Mouse (Mus musculus) kidney, postnatal 0 days (tissue): Measurements from ENCODE around the gene Ilkap. TPM values are rescaled to one million over a fixed set of nuclear protein-coding genes. Genes with fewer than 3 reads are reported as not detected.

ENCODE experiments used
- ATAC-seq: fragments of 200-750 bp; cut with Nextera tagmentation; replicated peaks from 2 replicates; pipeline ENCODE4 v1.8.0; 2017; ENCODE audit warnings: low read depth, moderate number of reproducible peaks, moderate TSS enrichment, moderate library complexity; ENCODE audit not compliant: low FRiP score
- DNase-seq: peaks from one replicate; pipeline ENCODE4 v3.0.0-alpha.2; 2016; ENCODE audit warnings: low spot score
- H3K27ac ChIP-seq: fragments of 300-500 bp; sonication (generic); 2 replicates; pipeline ENCODE4 v1.5.1; 2014; ENCODE audit warnings: mild to moderate bottlenecking
- H3K27me3 ChIP-seq: fragments of 300-500 bp; sonication (generic); 2 replicates; pipeline ENCODE4 v1.6.1; 2014; ENCODE audit warnings: low read length, mixed read lengths; ENCODE audit not compliant: insufficient read depth
- H3K36me3 ChIP-seq: fragments of 300-500 bp; sonication (generic); 2 replicates; pipeline ENCODE4 v1.6.1; 2014; ENCODE audit warnings: low read length, mixed read lengths; ENCODE audit not compliant: insufficient read depth
- H3K4me1 ChIP-seq: fragments of 300-500 bp; sonication (generic); replicated peaks from 2 replicates; pipeline ENCODE4 v1.6.1; 2014; ENCODE audit warnings: antibody characterized with exemption, low read length, mixed read lengths; ENCODE audit not compliant: insufficient read depth
- H3K4me2 ChIP-seq: fragments of 300-500 bp; sonication (generic); 2 replicates; pipeline ENCODE4 v1.6.1; 2014; ENCODE audit warnings: mild to moderate bottlenecking, low read length, moderate library complexity, mixed read lengths
- H3K4me3 ChIP-seq: fragments of 300-500 bp; sonication (generic); replicated peaks from 2 replicates; pipeline ENCODE4 v1.5.1; 2014; ENCODE audit warnings: low read depth, low read length
- H3K9ac ChIP-seq: fragments of 300-500 bp; sonication (generic); 2 replicates; pipeline ENCODE4 v1.6.1; 2014; ENCODE audit warnings: low read depth, low read length
- H3K9me3 ChIP-seq: fragments of 300-500 bp; sonication (generic); replicated peaks from 2 replicates; pipeline ENCODE4 v1.6.1; 2016; ENCODE audit warnings: low read length, inconsistent platforms, mixed read lengths
- CTCF ChIP-seq: IDR thresholded peaks from 2 replicates; pipeline ENCODE4 v1.5.1; 2016; ENCODE audit warnings: antibody characterized with exemption, low read depth, mild to moderate bottlenecking, moderate library complexity
- WGBS: fragments of 180-500 bp; shearing (Covaris S2); extraction: QIAGEN DNeasy Blood & Tissue Kit; methylation state at CpG from one replicate; pipeline ENCODE4 v1.1.7; 2014; 5-methylcytosine and 5-hydroxymethylcytosine counted together
- polyA plus RNA-seq: library from polyadenylated mRNA; unstranded; fragments of >200 nt; fragmentation: Nextera tagmentation; extraction: Ambion mirVana; gene quantifications from 2 replicates; pipeline ENCODE4 v1.2.1, GENCODE M21; 2015

The Ilkap gene
- polyA plus RNA-seq, 1 experiment from 2014 or later = 91.0 TPM

GRCm38 (mm10) chr1:91419862-91420600 is 21.4 kb upstream of the Ilkap start:
- H3K4me3 ChIP-seq = no peak overlapping the region
- H3K27me3 ChIP-seq = no peaks in the 10 kb centered on the region

DNA sequence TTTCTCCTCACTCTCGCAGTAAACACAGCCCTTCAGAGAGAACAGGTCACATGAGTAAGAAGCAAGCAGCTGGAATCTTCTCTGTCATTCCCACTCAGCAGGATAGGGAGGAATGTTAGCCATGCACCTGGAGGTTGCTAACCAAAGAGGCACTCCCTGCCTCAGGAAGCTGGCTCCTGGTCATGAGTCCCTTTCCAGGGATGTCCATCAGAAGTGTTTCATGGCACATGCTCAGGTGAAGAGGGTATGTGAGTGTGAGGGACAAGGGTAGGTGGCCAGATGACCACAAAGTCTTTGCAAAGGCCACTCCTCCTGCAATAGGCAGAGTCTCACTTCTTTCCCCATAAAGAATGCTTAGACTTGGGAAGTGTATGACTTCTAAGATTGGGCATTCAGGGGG is 19.4 kb upstream of the Ilkap start:
- no peak for ATAC-seq
- Histone ChIP-seq H3K36me3 (peaks cover 15% of the 10 kb centered on the region; the same call in 1 of the 2 replicates), H3K27me3 (no peaks in the 10 kb centered on the region), H3K4me2 (no peak overlapping the region), H3K27ac (no peak overlapping the region), H3K4me3 (no peak overlapping the region), H3K9me3 (no peaks in the 10 kb centered on the region), H3K9ac (no peak overlapping the region), H3K4me1 (0 out of 2 replicates have a peak, but pooled peaks cover 11% of the 10 kb centered on the region)
- 61% methylated on average over 1 of the region's 1 CpGs for WGBS
- DNase-seq = no peak
- no peak for TF ChIP-seq CTCF

More at GRCm38 (mm10) chr1:91419862-91420600, 21.4 kb upstream of the Ilkap start:
- WGBS = 66% methylated on average over 10 of the region's 10 CpGs
- peaks cover 15% of the 10 kb centered on the region; the same call in 1 of the 2 replicates for H3K36me3 ChIP-seq
- H3K9ac ChIP-seq = no peak overlapping the region
- H3K4me1 ChIP-seq = no peaks in the 10 kb centered on the region
- H3K4me2 ChIP-seq = no peak overlapping the region
- H3K27ac ChIP-seq = no peak overlapping the region
- no peaks in the 10 kb centered on the region for H3K9me3 ChIP-seq
- no peak for TF ChIP-seq CTCF
- ATAC-seq = no peak
- DNase-seq = no peak

DNA sequence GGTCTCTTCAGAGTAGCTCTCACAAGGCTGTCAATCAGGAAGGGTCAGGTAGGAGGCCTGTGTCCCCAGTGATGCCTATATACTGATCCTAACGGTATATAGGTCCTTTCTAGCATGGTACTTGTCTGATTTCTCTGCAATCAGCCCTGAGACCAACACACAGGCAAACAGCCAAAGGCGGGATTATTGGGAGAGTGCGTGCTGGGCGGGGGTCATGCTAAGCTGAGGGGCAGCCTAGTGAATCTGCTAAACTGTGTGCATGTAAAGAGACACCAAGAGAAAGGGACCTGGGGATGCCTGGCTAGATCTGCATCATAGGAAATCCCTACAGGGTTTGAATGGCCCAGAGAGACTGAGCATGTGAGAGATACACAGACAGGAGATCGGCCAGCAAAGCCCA is 16.7 kb upstream of the Ilkap start:
- Histone ChIP-seq H3K9ac (no peak overlapping the region), H3K27me3 (no peaks in the 10 kb centered on the region), H3K9me3 (no peaks in the 10 kb centered on the region), H3K4me1 (peaks cover 23% of the 10 kb centered on the region; the same call in 1 of the 2 replicates), H3K4me3 (no peak overlapping the region), H3K4me2 (no peak overlapping the region), H3K27ac (no peak overlapping the region), H3K36me3 (peaks cover 15% of the 10 kb centered on the region; the same call in 1 of the 2 replicates)
- DNase-seq (no peak), ATAC-seq (no peak)
- WGBS = 73% methylated on average over 5 of the region's 5 CpGs
- no peak for TF ChIP-seq CTCF

GRCm38 (mm10) chr1:91414903-91415302 is 16.3 kb upstream of the Ilkap start:
- Histone ChIP-seq H3K27me3 (no peaks in the 10 kb centered on the region), H3K4me1 (peaks cover 23% of the 10 kb centered on the region; the same call in 1 of the 2 replicates), H3K27ac (peak overlapping the region; percentile 89; the same call in 1 of the 2 replicates), H3K4me3 (no peak overlapping the region), H3K9me3 (no peaks in the 10 kb centered on the region), H3K9ac (no peak overlapping the region), H3K36me3 (peaks cover 12% of the 10 kb centered on the region; the same call in 1 of the 2 replicates), H3K4me2 (no peak overlapping the region)
- no peak for ATAC-seq
- 55% methylated on average over 4 of the region's 4 CpGs for WGBS
- peak; percentile 38 for DNase-seq
- TF ChIP-seq CTCF = no peak

DNA sequence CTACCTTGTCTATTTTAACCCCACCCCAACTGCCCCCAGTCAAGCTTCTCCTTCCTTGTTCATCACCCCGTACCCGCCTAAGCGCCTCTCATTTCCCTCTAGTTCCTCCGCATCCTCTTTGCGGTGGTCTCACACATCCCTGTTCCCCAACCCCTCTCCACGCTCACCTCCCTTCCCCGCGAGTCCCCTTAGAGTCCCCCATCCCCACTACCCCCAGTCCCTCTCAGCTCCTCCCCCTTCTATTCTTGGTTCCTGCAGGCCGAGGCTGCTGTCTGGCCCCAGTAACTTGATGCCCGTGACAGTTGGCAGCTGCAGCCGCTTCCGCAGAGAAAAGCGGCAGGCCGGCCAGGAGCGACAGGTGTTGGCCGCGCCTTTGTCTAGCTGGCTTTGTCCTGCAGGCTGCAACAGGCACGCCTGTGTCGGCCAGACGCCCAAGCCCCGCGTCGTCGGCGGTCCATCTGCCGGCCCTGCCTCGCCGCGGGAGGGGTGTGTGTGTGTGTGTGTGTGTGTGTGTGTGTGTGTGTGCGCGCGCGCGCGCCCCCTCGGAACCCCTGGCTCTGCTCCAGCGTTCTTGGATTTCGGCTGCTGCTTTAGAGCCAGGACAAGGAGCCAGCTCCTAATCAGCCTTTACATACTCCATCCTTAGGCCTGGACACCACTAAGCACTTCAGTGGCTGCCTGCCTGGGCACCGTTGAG is 15.4 kb upstream of the Ilkap start, which contains the start of gene Hes6:
Gene Hes6, minus strand, starts transcription at position 141 of the 697 bp plus-strand sequence.
- Histone ChIP-seq H3K9ac (peak within 1 kb of the TSS; percentile 65), H3K4me1 (peaks cover 23% of the 10 kb centered on the region; the same call in 1 of the 2 replicates), H3K9me3 (no peaks in the 10 kb centered on the region), H3K27me3 (no peaks in the 10 kb centered on the region), H3K4me3 (peak within 1 kb of the TSS; percentile 48), H3K27ac (peak within 1 kb of the TSS; percentile 89), H3K36me3 (peaks cover 12% of the 10 kb centered on the region; the same call in 1 of the 2 replicates), H3K4me2 (peak within 1 kb of the TSS; percentile 94)
- no peak for TF ChIP-seq CTCF
- ATAC-seq (peak; percentile 9), DNase-seq (peak; percentile 84)
- under 1% methylated on average over 39 of the region's 39 CpGs for WGBS

GRCm38 (mm10) chr1:91413536-91413897 is 14.9 kb upstream of the Ilkap start:
- Histone ChIP-seq H3K4me1 (peaks cover 23% of the 10 kb centered on the region; the same call in 1 of the 2 replicates), H3K4me3 (peak overlapping the region; percentile 48), H3K9me3 (no peaks in the 10 kb centered on the region), H3K36me3 (peaks cover 12% of the 10 kb centered on the region; the same call in 1 of the 2 replicates), H3K9ac (peak overlapping the region; percentile 50; the same call in 1 of the 2 replicates), H3K27me3 (no peaks in the 10 kb centered on the region), H3K4me2 (peak overlapping the region; percentile 94), H3K27ac (peak overlapping the region; percentile 89)
- TF ChIP-seq CTCF = no peak
- DNase-seq (no peak), ATAC-seq (peak; percentile 33)
- WGBS = under 1% methylated on average over 14 of the region's 14 CpGs
